Mouse (Mus musculus) limb, embryonic 13.5 days (tissue): ENCODE measurements around the gene Asphd2. TPM values are rescaled to one million over a fixed set of nuclear protein-coding genes. Genes with fewer than 3 reads are reported as not detected.

ENCODE experiments used
- ATAC-seq: fragments of 200-750 bp; cut with Nextera tagmentation; 2 replicates; pipeline ENCODE4 v1.8.0; 2017; ENCODE audit warnings: low read depth, moderate number of reproducible peaks, moderate TSS enrichment; ENCODE audit not compliant: low FRiP score
- H3K27ac ChIP-seq: fragments of 300-500 bp; sonication (generic); 2 replicates; pipeline ENCODE4 v1.5.1; 2015; ENCODE audit warnings: inconsistent platforms, mild to moderate bottlenecking, moderate library complexity
- H3K27me3 ChIP-seq: fragments of 300-500 bp; sonication (generic); 2 replicates; pipeline ENCODE4 v1.6.1; 2015; ENCODE audit warnings: mild to moderate bottlenecking, inconsistent platforms
- H3K36me3 ChIP-seq: fragments of 300-500 bp; sonication (generic); 2 replicates; pipeline ENCODE4 v1.6.1; 2015; ENCODE audit warnings: inconsistent platforms, mild to moderate bottlenecking, moderate library complexity
- H3K4me1 ChIP-seq: fragments of 300-500 bp; sonication (generic); 2 replicates; pipeline ENCODE4 v1.6.1; 2015; ENCODE audit warnings: inconsistent platforms
- H3K4me2 ChIP-seq: fragments of 300-500 bp; sonication (generic); replicated peaks from 2 replicates; pipeline ENCODE4 v1.6.1; 2015; ENCODE audit warnings: inconsistent platforms, mild to moderate bottlenecking, moderate library complexity
- H3K4me3 ChIP-seq: fragments of 300-500 bp; sonication (generic); 2 replicates; pipeline ENCODE4 v1.5.1; 2015; ENCODE audit warnings: moderate library complexity, mild to moderate bottlenecking, inconsistent platforms
- H3K9ac ChIP-seq: fragments of 300-500 bp; sonication (generic); 2 replicates; pipeline ENCODE4 v1.6.1; 2015; ENCODE audit warnings: mild to moderate bottlenecking, inconsistent platforms
- H3K9me3 ChIP-seq: fragments of 300-500 bp; sonication (generic); 2 replicates; pipeline ENCODE4 v1.6.1; 2016; ENCODE audit warnings: inconsistent platforms
- WGBS: fragments of 180-500 bp; shearing (Covaris S2); methylation state at CpG from one replicate; pipeline ENCODE4 v1.1.7; 2015; 5-methylcytosine and 5-hydroxymethylcytosine counted together
- polyA plus RNA-seq: library from polyadenylated mRNA; unstranded; fragments of >200 nt; fragmentation: Nextera tagmentation; extraction: Ambion mirVana; gene quantifications from 2 replicates; pipeline ENCODE4 v1.2.1, GENCODE M21; 2015

Gene Asphd2
- polyA plus RNA-seq, 1 experiment from 2014 or later, result 19.1 TPM

- Histone ChIP-seq H3K9me3 (no peaks in the 10 kb centered on the region), H3K4me3 (peak overlapping the region; percentile 97), H3K27ac (no peak overlapping the region), H3K36me3 (peaks cover 43% of the 10 kb centered on the region), H3K27me3 (no peaks in the 10 kb centered on the region), H3K4me2 (peak overlapping the region; percentile 84), H3K4me1 (peaks cover 37% of the 10 kb centered on the region), H3K9ac (0 out of 2 replicates have a peak overlapping the region, but pooled peaks have one; percentile 86)
- WGBS, result 84% methylated on average over 6 of the region's 6 CpGs
- no peak for ATAC-seq
Observed at GRCm38 (mm10) chr5:112344092-112344960, 50.3 kb downstream of the Asphd2 start.

DNA sequence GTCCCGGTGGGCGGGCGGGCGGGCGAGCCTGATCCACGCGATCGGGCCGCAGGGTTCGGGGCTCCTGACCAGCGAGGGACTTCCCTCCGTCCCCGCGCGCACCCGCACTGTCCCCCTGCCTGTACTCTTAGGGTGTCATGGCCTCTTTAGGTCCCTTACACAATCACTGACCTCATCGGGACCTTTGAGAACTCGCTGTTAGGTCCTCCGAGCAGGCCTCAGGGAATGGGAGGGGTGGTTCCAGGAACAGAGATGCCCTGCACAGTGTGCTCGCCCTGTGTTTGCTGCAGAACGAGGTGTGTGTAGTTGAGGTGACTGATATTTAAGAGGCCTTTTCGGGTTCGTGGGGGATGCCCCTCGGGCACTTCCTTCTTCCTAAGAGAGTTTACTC lies 51.5 kb downstream of the Asphd2 start:
- Histone ChIP-seq H3K27me3 (no peaks in the 10 kb centered on the region), H3K4me1 (peaks cover 37% of the 10 kb centered on the region), H3K4me2 (peak overlapping the region; percentile 84), H3K4me3 (peak overlapping the region; percentile 97), H3K9ac (peak overlapping the region; percentile 86), H3K9me3 (no peaks in the 10 kb centered on the region), H3K36me3 (peaks cover 40% of the 10 kb centered on the region), H3K27ac (no peak overlapping the region)
- under 1% methylated on average over 19 of the region's 24 CpGs for WGBS
- peak; percentile 64 for ATAC-seq

DNA sequence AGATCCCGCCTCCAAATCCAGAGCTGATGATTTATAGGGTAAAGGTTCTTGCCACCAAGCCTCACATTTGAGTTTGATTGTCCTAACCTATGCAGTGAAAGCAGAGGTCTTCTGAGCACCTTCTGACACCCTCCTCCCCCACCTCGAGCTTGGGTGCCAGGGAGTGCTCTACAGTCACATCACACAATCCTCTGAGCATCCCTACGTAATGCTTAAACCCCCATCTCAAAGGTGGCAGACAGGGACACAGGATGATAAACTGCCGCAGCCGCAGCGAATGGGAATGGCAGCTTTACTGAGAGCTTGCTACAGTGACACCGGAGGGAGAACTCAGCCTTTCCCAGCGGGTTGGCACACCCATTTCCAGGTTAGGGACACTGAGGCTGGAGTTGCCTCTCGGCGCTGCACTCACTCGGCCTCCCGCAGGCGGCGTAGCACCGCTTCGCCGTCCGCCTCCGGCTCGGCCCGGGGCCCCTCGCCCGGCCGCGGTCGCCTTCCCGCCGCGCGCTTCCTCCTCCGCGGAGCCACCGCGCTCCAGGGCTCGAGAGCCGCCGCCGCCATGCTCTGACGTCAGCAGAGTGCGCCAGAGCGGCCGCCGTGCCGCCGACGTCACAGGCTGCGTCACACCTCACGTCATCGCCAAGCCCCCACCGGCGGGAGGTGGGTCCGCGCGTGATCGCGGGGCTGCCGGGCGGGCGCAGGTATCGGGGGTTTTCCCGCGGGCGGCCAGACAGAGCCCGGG lies 52.0 kb downstream of the Asphd2 start, which contains the start of the genes Srrd and Hps4:
Gene Srrd (minus strand): TSS at position 578 of the 742 bp plus-strand sequence.
Gene Hps4 (plus strand): TSS at position 621 of the 742 bp plus-strand sequence.
- peak within 1 kb of the TSS; percentile 84 for H3K4me2 ChIP-seq
- peak within 1 kb of the TSS; percentile 97 for H3K4me3 ChIP-seq
- peak; percentile 71 for ATAC-seq
- peaks cover 37% of the 10 kb centered on the region for H3K4me1 ChIP-seq
- peaks cover 40% of the 10 kb centered on the region for H3K36me3 ChIP-seq
- H3K27me3 ChIP-seq, result no peaks in the 10 kb centered on the region
- H3K9me3 ChIP-seq, result no peaks in the 10 kb centered on the region
- H3K27ac ChIP-seq, result no peak within 1 kb of the TSS
- 3% methylated on average over 50 of the region's 64 CpGs for WGBS
- H3K9ac ChIP-seq, result peak within 1 kb of the TSS; percentile 86

GRCm38 (mm10) chr5:112339215-112339614 lies 55.5 kb downstream of the Asphd2 start:
- Histone ChIP-seq H3K36me3 (peaks cover 58% of the 10 kb centered on the region), H3K4me2 (no peak overlapping the region), H3K9ac (no peak overlapping the region), H3K9me3 (no peaks in the 10 kb centered on the region), H3K27ac (no peak overlapping the region), H3K4me3 (no peak overlapping the region), H3K4me1 (peaks cover 21% of the 10 kb centered on the region), H3K27me3 (no peaks in the 10 kb centered on the region)
- 57% methylated on average over 7 of the region's 7 CpGs for WGBS
- no peak for ATAC-seq

- no peak overlapping the region for H3K4me3 ChIP-seq
- peaks cover 7% of the 10 kb centered on the region for H3K4me1 ChIP-seq
- H3K9me3 ChIP-seq, result no peaks in the 10 kb centered on the region
- peaks cover 80% of the 10 kb centered on the region for H3K36me3 ChIP-seq
- H3K9ac ChIP-seq, result no peak overlapping the region
- no peaks in the 10 kb centered on the region for H3K27me3 ChIP-seq
- no peak overlapping the region for H3K4me2 ChIP-seq
- 94% methylated on average over 22 of the region's 22 CpGs for WGBS
- no peak overlapping the region for H3K27ac ChIP-seq
- no peak for ATAC-seq
Observed at GRCm38 (mm10) chr5:112337004-112337403, 57.7 kb downstream of the Asphd2 start.

DNA sequence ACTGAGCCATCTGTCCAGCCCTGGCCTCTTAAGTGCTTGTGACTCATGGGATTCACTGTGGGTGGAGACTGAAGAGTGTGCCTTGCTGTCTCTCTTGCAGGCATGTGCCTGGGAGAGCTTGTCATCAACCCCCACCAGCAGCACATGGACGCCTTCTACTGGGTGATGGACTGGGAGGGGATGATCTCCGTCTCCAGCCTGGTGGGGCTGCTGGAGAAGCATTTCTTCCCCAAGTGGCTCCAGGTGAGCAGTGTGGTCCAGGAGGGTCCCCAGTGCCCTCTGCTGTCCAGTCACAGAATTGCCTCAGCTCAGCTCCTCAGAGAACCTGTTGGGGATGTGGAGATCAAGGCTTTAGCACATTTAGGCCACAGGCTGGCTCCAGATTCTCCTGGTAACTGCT lies 59.2 kb downstream of the Asphd2 start:
- Histone ChIP-seq H3K27me3 (no peaks in the 10 kb centered on the region), H3K9me3 (no peaks in the 10 kb centered on the region), H3K4me2 (no peak overlapping the region), H3K4me3 (no peak overlapping the region), H3K36me3 (peaks cover 95% of the 10 kb centered on the region), H3K4me1 (no peaks in the 10 kb centered on the region), H3K27ac (no peak overlapping the region), H3K9ac (no peak overlapping the region)
- no peak for ATAC-seq
- 14% methylated on average over 2 of the region's 2 CpGs for WGBS

Other genes with a start within 250 kb of the Asphd2 start
- gene Cryba4, start 142.3 kb downstream of the Asphd2 start, polyA plus RNA-seq, result 0.98 and 1.1 TPM in 2 replicates
- 0.96 and 1.5 TPM in 2 replicates for gene Crybb1, start 139.1 kb downstream of the Asphd2 start, polyA plus RNA-seq
- gene Tpst2, start 118.2 kb downstream of the Asphd2 start, polyA plus RNA-seq, result 42.3 and 42.5 TPM in 2 replicates
- 32.6 and 34.8 TPM in 2 replicates for gene Tfip11, start 68.5 kb downstream of the Asphd2 start, polyA plus RNA-seq
- gene Srrd, start 51.8 kb downstream of the Asphd2 start, polyA plus RNA-seq, result 47.8 and 51.5 TPM in 2 replicates
- 42.5 and 43.6 TPM in 2 replicates for gene Hps4, start 51.8 kb downstream of the Asphd2 start, polyA plus RNA-seq
- gene Gm6583, start 38.8 kb downstream of the Asphd2 start, polyA plus RNA-seq, result 0.18 and 0.24 TPM in 2 replicates
- gene Gm6588, start 54.6 kb upstream of the Asphd2 start, polyA plus RNA-seq, result 0.08 TPM in 1 of 2 replicates, not detected in the other
- gene Sez6l, start 182.3 kb upstream of the Asphd2 start, polyA plus RNA-seq, result 0.25 and 0.40 TPM in 2 replicates